8 mouse cellular contexts compared by ENCODE assay signal in genomic region chr2:131056191-131056590, GRCm38 (mm10). TPM values are rescaled to one million over a fixed set of nuclear protein-coding genes. Genes with fewer than 3 reads are reported as not detected.
A peak's percentile ranks its signal among the peaks of the same experiment; 100 is the strongest.
DNase-seq lines count a peak whose midpoint lies in the region.

No protein-coding gene starts in this region.

- DNase-seq in right cerebral cortex, postnatal 14 days: peak; percentile 9
- no peak for DNase-seq in right cerebral cortex, postnatal 10 days (ENCODE audit: low spot score in 2 of 2)
- DNase-seq in embryo, embryonic 11 days: peak; percentile 75
- peak; percentile 59 for DNase-seq in induced T-regulatory cell, adult 2 months (ENCODE audit: low read depth)
- DNase-seq in lung, postnatal 4 days: peak; percentile 21 to 42
- peak; percentile 29 for DNase-seq in thymus, postnatal 25 days
- no peak for DNase-seq in adrenal gland, postnatal 14 days
- no peak for DNase-seq in spleen, adult 12 weeks (ENCODE audit: low spot score)

RNA-seq across cellular contexts. Expression of gene Adam33, which starts 7.4 kb away (rescaled TPM):
- total RNA-seq in adrenal gland, postnatal 14 days (2021): 4.4 and 4.5 TPM in 2 replicates

RNA-seq across cellular contexts. Expression of gene Gfra4, which starts 13.3 kb away (rescaled TPM):
- 9.2 and 12.9 TPM in 2 replicates for total RNA-seq in adrenal gland, postnatal 14 days (2021)

RNA-seq across cellular contexts. Expression of gene Siglec1, which starts 30.4 kb away (rescaled TPM):
- total RNA-seq in adrenal gland, postnatal 14 days (2021): 2.3 and 8.2 TPM in 2 replicates

Comparison
In these comparisons a context has a peak if more than half of its experiments do, and no peak if none do; other contexts are left out.
1. DNase-seq: peak in right cerebral cortex, postnatal 14 days (single experiment), embryo, embryonic 11 days (single experiment), induced T-regulatory cell, adult 2 months (single experiment), lung, postnatal 4 days (2 of 2) and thymus, postnatal 25 days (single experiment); none in right cerebral cortex, postnatal 10 days (0 of 2), adrenal gland, postnatal 14 days (single experiment) and spleen, adult 12 weeks (single experiment).